Mouse (Mus musculus) limb, embryonic 11.5 days (tissue): ENCODE results near the gene Srcin1. TPM values are rescaled to one million over a fixed set of nuclear protein-coding genes. Genes with fewer than 3 reads are reported as not detected.
A peak's percentile ranks its signal among the peaks of the same experiment; 100 is the strongest.

Source experiments
- ATAC-seq: fragments of 200-750 bp; cut with Nextera tagmentation; 2 replicates; pipeline ENCODE4 v1.8.0; 2017; ENCODE audit warnings: low read depth; ENCODE audit not compliant: insufficient number of reproducible peaks, low FRiP score, low TSS enrichment
- DNase-seq: peaks from one replicate; pipeline ENCODE4 v3.0.0-alpha.2; 2015; ENCODE audit warnings: low spot score
- H3K27ac ChIP-seq: fragments of 300-500 bp; sonication (generic); replicated peaks from 2 replicates; pipeline ENCODE4 v1.5.1; 2014; ENCODE audit warnings: low read depth, mild to moderate bottlenecking, low read length
- H3K27me3 ChIP-seq: fragments of 300-500 bp; sonication (generic); 2 replicates; pipeline ENCODE4 v1.6.1; 2014; ENCODE audit warnings: mild to moderate bottlenecking, low read length, mixed read lengths; ENCODE audit not compliant: control insufficient read depth, insufficient read depth
- H3K36me3 ChIP-seq: fragments of 300-500 bp; sonication (generic); 2 replicates; pipeline ENCODE4 v1.6.1; 2014; ENCODE audit warnings: mild to moderate bottlenecking, low read length, moderate library complexity, mixed read lengths; ENCODE audit not compliant: control insufficient read depth, insufficient read depth
- H3K4me1 ChIP-seq: fragments of 300-500 bp; sonication (generic); 2 replicates; pipeline ENCODE4 v1.6.1; 2014; ENCODE audit warnings: low read length, mixed read lengths; ENCODE audit not compliant: control insufficient read depth, insufficient read depth
- H3K4me2 ChIP-seq: fragments of 300-500 bp; sonication (generic); 2 replicates; pipeline ENCODE4 v1.6.1; 2014; ENCODE audit warnings: low read depth, mild to moderate bottlenecking, moderate library complexity; ENCODE audit not compliant: severe bottlenecking
- H3K4me3 ChIP-seq: fragments of 300-500 bp; sonication (generic); 2 replicates; pipeline ENCODE4 v1.5.1; 2014; ENCODE audit warnings: low read depth, low read length
- H3K9ac ChIP-seq: fragments of 300-500 bp; sonication (generic); 2 replicates; pipeline ENCODE4 v1.6.1; 2014; ENCODE audit warnings: mild to moderate bottlenecking, low read length
- H3K9me3 ChIP-seq: fragments of 300-500 bp; sonication (generic); 2 replicates; pipeline ENCODE4 v1.6.1; 2016; ENCODE audit warnings: low read length; ENCODE audit not compliant: control insufficient read depth
- WGBS: fragments of 180-500 bp; shearing (Covaris S2); extraction: QIAGEN DNeasy Blood & Tissue Kit; methylation state at CpG from one replicate; pipeline ENCODE4 v1.1.7; 2014; 5-methylcytosine and 5-hydroxymethylcytosine counted together
- polyA plus RNA-seq: library from polyadenylated mRNA; unstranded; fragments of >200 nt; fragmentation: Nextera tagmentation; extraction: Ambion mirVana; gene quantifications from 2 replicates; pipeline ENCODE4 v1.2.1, GENCODE M21; 2014

Gene Srcin1
- polyA plus RNA-seq, 1 experiment from 2014 or later = 0.28 TPM

DNA sequence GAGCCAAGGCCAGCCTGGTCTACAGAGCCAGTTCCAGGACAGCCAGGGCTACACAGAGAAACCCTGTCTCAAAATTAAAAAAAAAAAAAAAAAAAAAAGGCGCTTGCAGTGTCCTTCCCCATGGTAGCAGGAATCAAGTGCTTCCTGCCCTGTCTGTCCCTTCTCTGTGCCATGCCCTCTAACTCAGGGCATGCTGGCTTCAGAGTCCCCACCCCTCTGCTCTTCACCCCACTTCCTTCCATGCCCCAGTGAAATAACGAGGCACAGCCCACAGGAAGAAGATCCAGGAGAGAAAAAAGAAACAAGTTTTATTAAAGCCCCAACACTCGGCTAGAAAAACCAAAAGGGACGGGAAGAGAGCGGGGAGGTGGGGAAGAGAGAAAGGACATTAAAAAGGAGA, 66.9 kb downstream of the Srcin1 start:
- H3K9ac ChIP-seq = no peak overlapping the region
- ATAC-seq = no peak
- H3K36me3 ChIP-seq = no peaks in the 10 kb centered on the region
- DNase-seq = no peak
- 0 out of 2 replicates have a peak, but pooled peaks cover 6% of the 10 kb centered on the region for H3K4me1 ChIP-seq
- 52% methylated on average over 5 of the region's 5 CpGs for WGBS
- no peaks in the 10 kb centered on the region for H3K27me3 ChIP-seq
- no peak overlapping the region for H3K4me3 ChIP-seq
- no peak overlapping the region for H3K4me2 ChIP-seq
- H3K9me3 ChIP-seq = no peaks in the 10 kb centered on the region
- no peak overlapping the region for H3K27ac ChIP-seq

DNA sequence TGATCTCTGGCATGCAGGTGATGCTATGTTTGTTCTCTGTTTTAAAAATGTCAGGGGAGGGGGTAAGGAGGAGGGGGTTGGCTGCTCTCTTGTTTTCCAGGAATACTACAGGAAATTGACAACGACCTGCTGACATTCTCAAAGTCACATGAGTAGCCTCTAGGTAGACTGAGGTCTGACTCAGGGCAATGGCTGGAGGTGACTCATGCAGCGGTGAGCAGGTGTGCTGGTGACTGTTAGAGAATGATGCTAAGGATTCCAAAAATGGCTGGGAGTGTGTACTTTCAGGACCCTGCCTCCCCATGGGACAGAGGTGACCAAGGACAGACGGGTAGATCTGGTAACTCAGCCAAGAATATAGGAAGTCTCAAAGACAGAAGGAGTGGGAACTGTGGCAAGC, 67.8 kb downstream of the Srcin1 start:
- 70% methylated on average over 3 of the region's 3 CpGs for WGBS
- H3K9me3 ChIP-seq = no peaks in the 10 kb centered on the region
- DNase-seq (no peak), ATAC-seq (no peak)
- H3K4me3 ChIP-seq = no peak overlapping the region
- no peaks in the 10 kb centered on the region for H3K27me3 ChIP-seq
- 0 out of 2 replicates have a peak, but pooled peaks cover 6% of the 10 kb centered on the region for H3K4me1 ChIP-seq
- H3K9ac ChIP-seq = no peak overlapping the region
- no peak overlapping the region for H3K4me2 ChIP-seq
- no peaks in the 10 kb centered on the region for H3K36me3 ChIP-seq
- H3K27ac ChIP-seq = no peak overlapping the region

DNA sequence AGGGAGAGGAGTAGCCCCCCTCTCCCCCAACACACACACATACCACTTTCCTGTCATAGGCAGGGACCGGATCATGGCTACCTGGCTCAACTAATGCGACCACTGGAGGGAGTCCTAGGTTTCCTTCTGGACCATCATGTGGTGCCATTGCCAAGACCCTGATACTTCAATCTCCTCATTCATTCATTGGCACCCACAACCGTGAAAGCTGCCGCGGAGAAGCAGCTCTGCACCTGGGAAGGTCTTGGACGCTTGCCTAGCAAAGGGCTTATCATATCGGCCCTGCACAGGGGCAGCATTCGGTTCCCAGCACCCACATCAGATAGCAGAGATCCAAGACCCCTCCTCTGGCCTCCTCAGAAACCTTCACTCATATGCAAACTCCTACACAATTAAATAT, 69.7 kb downstream of the Srcin1 start:
- H3K4me3 ChIP-seq = no peak overlapping the region
- no peak for DNase-seq
- ATAC-seq = no peak
- H3K36me3 ChIP-seq = no peaks in the 10 kb centered on the region; the same call in 1 of the 2 replicates
- H3K4me2 ChIP-seq = no peak overlapping the region
- H3K9me3 ChIP-seq = no peaks in the 10 kb centered on the region
- H3K4me1 ChIP-seq = 0 out of 2 replicates have a peak, but pooled peaks cover 9% of the 10 kb centered on the region
- H3K27ac ChIP-seq = no peak overlapping the region
- H3K27me3 ChIP-seq = peaks cover 14% of the 10 kb centered on the region
- WGBS = 60% methylated on average over 8 of the region's 8 CpGs
- H3K9ac ChIP-seq = no peak overlapping the region

DNA sequence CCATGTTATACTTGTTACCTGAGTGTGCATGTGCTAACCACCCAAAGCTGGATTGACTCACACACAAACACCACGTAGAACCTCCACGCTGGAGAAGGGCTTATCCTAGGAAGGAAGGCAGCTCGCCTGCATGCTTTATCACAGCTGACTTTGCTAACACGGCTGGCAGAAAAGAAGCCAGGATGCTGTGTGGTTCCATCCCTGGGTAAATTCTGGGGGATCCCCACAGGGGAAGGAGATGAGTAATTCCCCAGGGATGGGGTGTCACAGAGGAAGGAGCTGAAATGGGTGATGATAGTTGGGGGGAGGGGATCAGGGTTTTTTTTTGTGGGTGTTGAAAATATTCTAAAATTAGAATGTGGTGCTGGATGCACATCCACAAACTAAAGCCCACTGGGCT, 70.2 kb downstream of the Srcin1 start:
- Histone ChIP-seq H3K4me3 (no peak overlapping the region), H3K9ac (no peak overlapping the region), H3K36me3 (no peaks in the 10 kb centered on the region; the same call in 1 of the 2 replicates), H3K9me3 (no peaks in the 10 kb centered on the region), H3K27ac (no peak overlapping the region), H3K4me2 (no peak overlapping the region), H3K4me1 (peaks cover 13% of the 10 kb centered on the region), H3K27me3 (peaks cover 19% of the 10 kb centered on the region)
- 84% methylated on average over 4 of the region's 4 CpGs for WGBS
- ATAC-seq = no peak
- DNase-seq = no peak

DNA sequence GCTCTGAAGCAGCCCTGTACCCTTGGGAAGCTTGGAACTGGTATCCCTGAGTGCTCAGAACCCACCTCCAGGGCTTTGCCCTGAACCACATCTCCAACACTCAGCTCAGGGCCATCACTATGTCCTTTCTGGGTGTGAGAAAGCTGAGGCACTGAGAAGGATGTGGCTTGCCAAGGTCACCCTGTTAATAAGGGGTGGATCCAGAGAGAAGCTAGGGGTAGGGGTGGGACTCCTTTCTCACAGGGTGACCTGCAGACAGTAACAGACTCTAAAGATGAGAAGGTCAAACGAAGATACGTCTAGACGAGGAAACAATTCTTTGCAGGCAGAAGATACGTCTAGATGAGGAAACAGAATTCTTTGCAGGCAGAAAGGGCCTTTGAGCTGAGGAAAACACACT, 73.1 kb downstream of the Srcin1 start:
- H3K4me3 ChIP-seq = no peak overlapping the region
- peaks cover 4% of the 10 kb centered on the region; the same call in 1 of the 2 replicates for H3K36me3 ChIP-seq
- 82% methylated on average over 4 of the region's 4 CpGs for WGBS
- no peak overlapping the region for H3K4me2 ChIP-seq
- DNase-seq (no peak), ATAC-seq (no peak)
- H3K9ac ChIP-seq = no peak overlapping the region
- H3K27ac ChIP-seq = no peak overlapping the region
- H3K4me1 ChIP-seq = peaks cover 17% of the 10 kb centered on the region
- H3K9me3 ChIP-seq = no peaks in the 10 kb centered on the region
- peaks cover 47% of the 10 kb centered on the region for H3K27me3 ChIP-seq

DNA sequence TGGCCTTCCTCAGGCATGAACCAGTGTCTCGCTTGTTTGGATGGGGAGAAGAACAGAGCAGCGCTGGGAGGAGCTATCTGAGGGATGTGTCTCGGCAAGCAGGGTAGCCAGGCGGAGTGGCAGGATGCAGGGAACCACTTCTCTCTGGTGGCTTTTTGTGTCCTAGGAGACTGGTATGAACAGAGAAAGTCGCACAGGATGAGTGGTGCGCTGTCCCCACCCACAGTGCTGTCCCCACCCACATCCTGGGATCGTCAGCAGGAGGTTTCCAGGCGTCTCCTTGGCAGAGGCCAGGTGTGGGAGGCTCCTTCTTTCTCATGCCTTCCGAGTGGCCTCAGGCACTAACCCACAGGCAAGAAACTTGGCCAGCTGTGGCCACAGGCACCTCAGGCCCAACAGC, 73.6 kb downstream of the Srcin1 start:
- peaks cover 4% of the 10 kb centered on the region; the same call in 1 of the 2 replicates for H3K36me3 ChIP-seq
- no peaks in the 10 kb centered on the region for H3K9me3 ChIP-seq
- peaks cover 17% of the 10 kb centered on the region for H3K4me1 ChIP-seq
- H3K27ac ChIP-seq = no peak overlapping the region
- DNase-seq (no peak), ATAC-seq (no peak)
- no peak overlapping the region for H3K4me2 ChIP-seq
- no peak overlapping the region for H3K4me3 ChIP-seq
- H3K9ac ChIP-seq = no peak overlapping the region
- 25% methylated on average over 9 of the region's 9 CpGs for WGBS
- peaks cover 47% of the 10 kb centered on the region for H3K27me3 ChIP-seq

DNA sequence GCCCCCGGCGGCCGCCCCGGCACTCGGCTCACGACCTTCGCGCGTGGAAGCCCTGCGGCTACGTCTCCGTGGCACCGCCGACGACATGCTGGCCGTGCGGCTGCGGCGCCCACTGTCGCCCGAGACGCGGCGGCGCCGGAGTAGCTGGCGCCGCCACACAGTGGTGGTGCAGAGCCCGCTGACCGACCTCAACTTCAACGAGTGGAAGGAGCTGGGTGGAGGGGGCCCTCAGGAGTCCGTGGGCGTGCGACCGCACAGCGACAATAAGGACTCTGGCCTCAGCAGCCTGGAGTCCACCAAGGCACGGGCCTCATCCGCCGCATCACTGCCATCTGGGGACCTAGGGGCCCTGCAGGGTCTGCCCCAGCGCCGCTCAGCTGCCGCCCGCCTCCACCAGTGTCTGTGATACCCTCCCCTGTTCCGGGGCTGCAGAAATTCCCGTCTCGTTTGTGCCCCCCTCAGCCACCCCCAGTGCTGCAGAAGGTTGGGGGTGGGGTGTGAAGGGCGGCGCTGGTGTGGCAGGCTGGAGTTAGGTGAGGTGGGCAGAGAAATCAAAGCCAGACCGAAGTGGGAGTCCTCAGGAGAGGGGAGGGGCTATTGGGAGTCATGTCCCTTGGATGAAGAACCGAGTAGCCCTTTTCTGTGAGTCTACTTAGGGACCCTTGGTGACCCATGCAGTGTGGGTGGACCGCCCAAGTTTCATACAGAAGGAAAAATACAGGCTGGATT, 75.1 kb downstream of the Srcin1 start:
- H3K9me3 ChIP-seq = no peaks in the 10 kb centered on the region
- H3K4me3 ChIP-seq = peak overlapping the region; percentile 38
- peaks cover 17% of the 10 kb centered on the region for H3K4me1 ChIP-seq
- H3K36me3 ChIP-seq = peaks cover 4% of the 10 kb centered on the region; the same call in 1 of the 2 replicates
- H3K27me3 ChIP-seq = peaks cover 47% of the 10 kb centered on the region
- H3K4me2 ChIP-seq = peak overlapping the region; percentile 83
- peak overlapping the region; percentile 52 for H3K9ac ChIP-seq
- ATAC-seq (no peak), DNase-seq (peak; percentile 52)
- no peak overlapping the region for H3K27ac ChIP-seq
- 5% methylated on average over 51 of the region's 51 CpGs for WGBS

DNA sequence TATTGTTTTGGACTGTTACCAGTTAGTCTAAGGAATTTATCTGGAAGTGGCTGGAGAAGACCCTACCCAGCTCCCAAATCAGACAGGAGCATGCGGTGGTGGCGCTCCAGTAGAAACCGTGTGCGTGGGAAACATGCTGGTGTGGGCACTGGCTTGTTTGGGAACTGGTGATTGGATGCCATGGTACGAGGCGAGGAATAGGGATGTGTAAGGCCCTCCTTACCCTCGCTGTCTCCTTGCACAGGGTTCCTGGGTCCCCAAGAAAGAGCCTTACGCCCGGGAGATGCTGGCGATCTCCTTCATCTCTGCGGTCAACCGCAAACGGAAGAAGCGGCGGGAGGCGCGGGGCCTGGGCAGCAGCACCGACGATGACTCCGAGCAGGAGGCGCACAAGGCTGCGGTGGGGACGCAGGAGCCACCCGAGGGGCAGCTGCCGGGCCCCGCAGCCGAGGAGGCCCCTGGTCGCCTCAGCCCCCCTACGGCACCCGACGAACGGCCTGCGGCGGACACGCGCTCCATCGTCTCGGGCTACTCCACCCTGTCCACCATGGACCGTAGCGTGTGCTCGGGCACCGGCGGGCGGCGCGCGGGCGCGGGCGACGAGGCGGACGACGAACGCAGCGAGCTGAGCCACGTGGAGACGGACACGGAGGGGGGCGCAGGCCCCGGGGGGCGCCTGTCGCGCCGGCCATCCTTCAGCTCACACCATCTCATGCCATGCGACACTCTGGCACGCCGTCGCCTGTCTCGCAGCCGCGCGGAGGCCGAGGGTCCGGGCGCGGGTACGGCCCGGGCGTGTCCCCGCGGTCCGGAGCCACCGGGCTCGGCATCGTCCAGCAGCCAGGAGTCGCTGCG, 75.9 kb downstream of the Srcin1 start, which contains the start of gene 4933428G20Rik:
4933428G20Rik (minus strand) TSS at position 476 of the 855 bp plus-strand sequence.
- Histone ChIP-seq H3K36me3 (peaks cover 8% of the 10 kb centered on the region; the same call in 1 of the 2 replicates), H3K9ac (peak within 1 kb of the TSS; percentile 52), H3K9me3 (no peaks in the 10 kb centered on the region), H3K27ac (no peak within 1 kb of the TSS), H3K4me1 (peaks cover 17% of the 10 kb centered on the region), H3K4me3 (peak within 1 kb of the TSS; percentile 38), H3K4me2 (peak within 1 kb of the TSS; percentile 83), H3K27me3 (peaks cover 47% of the 10 kb centered on the region)
- peak; percentile 48 for DNase-seq
- WGBS = 8% methylated on average over 72 of the region's 88 CpGs
- ATAC-seq = no peak
